Mouse (Mus musculus) G1E (cell line): ENCODE results near the gene Rad21l.

Experiments
- CTCF ChIP-seq: IDR thresholded peaks from 2 replicates; pipeline ENCODE4 v1.5.1; 2012; ENCODE audit warnings: low read depth, low read length, inconsistent platforms, mixed read lengths
- GATA2 ChIP-seq: IDR thresholded peaks from 2 replicates; pipeline ENCODE4 v1.6.1; 2012; ENCODE audit warnings: low read depth, low read length, inconsistent platforms, borderline replicate concordance
- POLR2AphosphoS5 ChIP-seq: IDR thresholded peaks from 2 replicates; pipeline ENCODE4 v1.6.1; 2012; ENCODE audit warnings: low read depth, low read length, inconsistent platforms; ENCODE audit not compliant: insufficient replicate concordance
- TAL1 ChIP-seq: conservative IDR thresholded peaks from 2 replicates; pipeline ENCODE4 v1.6.1; 2012; ENCODE audit warnings: low read depth, low read length, inconsistent platforms, mixed read lengths

DNA sequence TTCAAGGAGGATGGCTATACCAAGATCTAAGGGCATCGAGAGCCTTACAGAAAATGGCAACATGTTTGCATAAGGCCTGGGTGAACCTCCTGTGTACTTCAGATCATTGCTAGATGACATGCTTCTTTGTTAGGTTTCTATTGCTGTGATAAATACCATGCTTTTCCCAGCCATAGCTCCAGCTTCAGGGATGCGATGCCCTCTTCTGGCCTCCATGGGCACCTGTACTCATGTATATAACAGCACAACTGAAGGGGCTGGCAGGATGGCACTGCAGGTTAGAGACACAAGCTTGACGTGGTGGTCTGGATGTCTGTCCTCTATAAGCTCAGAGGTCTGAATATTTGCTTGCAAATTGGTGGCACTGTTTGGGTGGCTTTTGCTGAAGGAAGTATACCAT is 14.0 kb upstream of the Rad21l start:
- TF ChIP-seq POLR2AphosphoS5, result no peak
- TF ChIP-seq TAL1, result no peak
- TF ChIP-seq CTCF, result no peak
- no peak for TF ChIP-seq GATA2
